In the genomic region with DNA sequence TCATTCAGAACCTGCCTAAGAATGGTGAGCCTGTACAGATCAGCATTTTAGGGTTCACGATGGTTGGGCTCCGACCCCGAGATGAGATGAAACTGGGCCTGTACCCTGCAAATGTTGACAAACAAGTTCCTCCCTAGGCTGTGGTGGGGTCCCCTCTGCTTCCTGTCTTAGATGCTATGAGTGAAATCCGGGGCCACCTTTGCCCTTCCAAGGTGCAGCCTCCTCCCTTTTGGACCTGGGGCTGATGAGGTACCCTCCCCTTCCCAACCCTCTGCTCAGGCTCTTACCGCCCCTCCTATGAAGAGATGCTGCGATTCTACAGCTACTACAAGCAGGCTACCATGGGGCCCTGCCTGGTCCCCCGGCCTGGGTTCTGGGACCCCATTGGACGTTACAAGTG, we compare ENCODE assay signal across 8 mouse cellular contexts. TPM values are rescaled to one million over a fixed set of nuclear protein-coding genes. Genes with fewer than 3 reads are reported as not detected.
DNase-seq lines count a peak whose midpoint lies in the region; ATAC-seq and TF ChIP-seq lines count a peak whose summit lies in the region.

No protein-coding gene starts in this region.

- H3K9ac ChIP-seq in embryonic facial prominence, embryonic 13.5 days: peak overlapping the region; percentile 61
- 0 out of 2 replicates have a peak overlapping the region, but pooled peaks have one; percentile 8 for H3K9ac ChIP-seq in intestine, embryonic 15.5 days
- H3K9ac ChIP-seq in midbrain, embryonic 12.5 days (replicated peaks): no peak overlapping the region

- H3K36me3 ChIP-seq in embryonic facial prominence, embryonic 13.5 days: no peaks in the 10 kb centered on the region
- H3K36me3 ChIP-seq in intestine, embryonic 15.5 days: 0 out of 2 replicates have a peak, but pooled peaks cover 3% of the 10 kb centered on the region
- no peaks in the 10 kb centered on the region for H3K36me3 ChIP-seq in midbrain, embryonic 12.5 days

- H3K4me2 ChIP-seq in embryonic facial prominence, embryonic 13.5 days: peak overlapping the region; percentile 73
- H3K4me2 ChIP-seq in intestine, embryonic 15.5 days (replicated peaks): peak overlapping the region; percentile 95
- peak overlapping the region; percentile 82 for H3K4me2 ChIP-seq in midbrain, embryonic 12.5 days (replicated peaks)

- no peak for DNase-seq in layer of hippocampus, adult 2 months (ENCODE audit: low spot score in 2 of 2)
- DNase-seq in layer of hippocampus, adult 9-10 months (ENCODE audit: low spot score): no peak
- no peak for DNase-seq in spleen, postnatal 14 days (ENCODE audit: low spot score in 2 of 2)
- DNase-seq in testis, postnatal 14 days (ENCODE audit: low spot score): no peak
- DNase-seq in lung, postnatal 25 days (ENCODE audit: low spot score): no peak

- peak overlapping the region; percentile 85 for H3K27ac ChIP-seq in layer of hippocampus, adult 2 months
- H3K27ac ChIP-seq in embryonic facial prominence, embryonic 13.5 days: no peak overlapping the region
- no peak overlapping the region for H3K27ac ChIP-seq in intestine, embryonic 15.5 days
- no peak overlapping the region for H3K27ac ChIP-seq in midbrain, embryonic 12.5 days (replicated peaks)

- no peak for TF ChIP-seq CTCF in layer of hippocampus, adult 2 months (conservative IDR thresholded peaks at IDR 0.05)

- H3K9me3 ChIP-seq in embryonic facial prominence, embryonic 13.5 days: no peaks in the 10 kb centered on the region
- H3K9me3 ChIP-seq in intestine, embryonic 15.5 days: no peaks in the 10 kb centered on the region
- H3K9me3 ChIP-seq in midbrain, embryonic 12.5 days: no peaks in the 10 kb centered on the region

- peaks cover 54% of the 10 kb centered on the region for H3K27me3 ChIP-seq in embryonic facial prominence, embryonic 13.5 days
- peaks cover 9% of the 10 kb centered on the region; the same call in 1 of the 2 replicates for H3K27me3 ChIP-seq in intestine, embryonic 15.5 days (replicated peaks)
- H3K27me3 ChIP-seq in midbrain, embryonic 12.5 days: peaks cover 62% of the 10 kb centered on the region

- peak overlapping the region; percentile 85 for H3K4me3 ChIP-seq in layer of hippocampus, adult 2 months
- peak overlapping the region; percentile 55 for H3K4me3 ChIP-seq in embryonic facial prominence, embryonic 13.5 days
- peak overlapping the region; percentile 59 for H3K4me3 ChIP-seq in intestine, embryonic 15.5 days (replicated peaks)
- no peak overlapping the region for H3K4me3 ChIP-seq in midbrain, embryonic 12.5 days

- ATAC-seq in embryonic facial prominence, embryonic 13.5 days (ENCODE audit: insufficient number of reproducible peaks, insufficient read depth, low FRiP score, low TSS enrichment, low read depth): no peak
- ATAC-seq in intestine, embryonic 15.5 days: no peak
- ATAC-seq in midbrain, embryonic 12.5 days (ENCODE audit: low FRiP score, low read depth): no peak

- peaks cover 30% of the 10 kb centered on the region for H3K4me1 ChIP-seq in embryonic facial prominence, embryonic 13.5 days
- H3K4me1 ChIP-seq in intestine, embryonic 15.5 days (replicated peaks): peaks cover 26% of the 10 kb centered on the region
- peaks cover 20% of the 10 kb centered on the region for H3K4me1 ChIP-seq in midbrain, embryonic 12.5 days

- WGBS in embryonic facial prominence, embryonic 13.5 days: 53% methylated on average over 8 of the region's 8 CpGs
- WGBS in intestine, embryonic 15.5 days: 55% methylated on average over 8 of the region's 8 CpGs
- WGBS in midbrain, embryonic 12.5 days: 49% methylated on average over 8 of the region's 8 CpGs

RNA-seq across cellular contexts. Expression of gene Acbd4, which starts 2.1 kb away (rescaled TPM):
- 10 to 100 TPM; 87.1 to 91.0 TPM for total RNA-seq in layer of hippocampus, adult 2 months (2021)
- 16.6 and 17.4 TPM in 2 replicates for polyA plus RNA-seq in embryonic facial prominence, embryonic 13.5 days (2015; fragmentation: Nextera tagmentation; extraction: Ambion mirVana)
- 17.4 and 22.0 TPM in 2 replicates for polyA plus RNA-seq in intestine, embryonic 15.5 days (2015; fragmentation: Nextera tagmentation; extraction: Ambion mirVana)
- 7.5 and 8.4 TPM in 2 replicates for polyA plus RNA-seq in midbrain, embryonic 12.5 days (2016; fragmentation: Nextera tagmentation; extraction: Ambion mirVana)

RNA-seq across cellular contexts. Expression of gene Plcd3, which starts 2.2 kb away (rescaled TPM):
- 10 to 100 TPM in 1 of 2 experiments, 1 to 10 TPM in 1; 9.3 to 10.2 TPM for total RNA-seq in layer of hippocampus, adult 2 months (2021)
- polyA plus RNA-seq in embryonic facial prominence, embryonic 13.5 days (2015; fragmentation: Nextera tagmentation; extraction: Ambion mirVana): 5.3 and 7.2 TPM in 2 replicates
- 1.8 and 2.0 TPM in 2 replicates for polyA plus RNA-seq in intestine, embryonic 15.5 days (2015; fragmentation: Nextera tagmentation; extraction: Ambion mirVana)
- polyA plus RNA-seq in midbrain, embryonic 12.5 days (2016; fragmentation: Nextera tagmentation; extraction: Ambion mirVana): 0.79 and 1.1 TPM in 2 replicates

RNA-seq across cellular contexts. Expression of gene Hexim1, which starts 12.4 kb away (rescaled TPM):
- total RNA-seq in layer of hippocampus, adult 2 months (2021): 10 to 100 TPM; 48.5 to 50.8 TPM
- 5.2 and 6.9 TPM in 2 replicates for polyA plus RNA-seq in embryonic facial prominence, embryonic 13.5 days (2015; fragmentation: Nextera tagmentation; extraction: Ambion mirVana)
- polyA plus RNA-seq in intestine, embryonic 15.5 days (2015; fragmentation: Nextera tagmentation; extraction: Ambion mirVana): 4.1 and 4.7 TPM in 2 replicates
- polyA plus RNA-seq in midbrain, embryonic 12.5 days (2016; fragmentation: Nextera tagmentation; extraction: Ambion mirVana): 2.6 and 3.1 TPM in 2 replicates

RNA-seq across cellular contexts. Expression of gene Hexim2, which starts 28.6 kb away (rescaled TPM):
- 10 to 100 TPM in 1 of 2 experiments, 1 to 10 TPM in 1; 9.7 to 16.0 TPM for total RNA-seq in layer of hippocampus, adult 2 months (2021)
- polyA plus RNA-seq in embryonic facial prominence, embryonic 13.5 days (2015; fragmentation: Nextera tagmentation; extraction: Ambion mirVana): 15.0 and 16.2 TPM in 2 replicates
- 7.9 and 8.8 TPM in 2 replicates for polyA plus RNA-seq in intestine, embryonic 15.5 days (2015; fragmentation: Nextera tagmentation; extraction: Ambion mirVana)
- 9.7 and 10.5 TPM in 2 replicates for polyA plus RNA-seq in midbrain, embryonic 12.5 days (2016; fragmentation: Nextera tagmentation; extraction: Ambion mirVana)
